Mouse (Mus musculus): Measurements from ENCODE around the gene Lrp5. TPM values are rescaled to one million over a fixed set of nuclear protein-coding genes. Genes with fewer than 3 reads are reported as not detected.

The Lrp5 gene
- polyA plus RNA-seq, 1 experiment from 2014 or later: 2.3 TPM

DNA sequence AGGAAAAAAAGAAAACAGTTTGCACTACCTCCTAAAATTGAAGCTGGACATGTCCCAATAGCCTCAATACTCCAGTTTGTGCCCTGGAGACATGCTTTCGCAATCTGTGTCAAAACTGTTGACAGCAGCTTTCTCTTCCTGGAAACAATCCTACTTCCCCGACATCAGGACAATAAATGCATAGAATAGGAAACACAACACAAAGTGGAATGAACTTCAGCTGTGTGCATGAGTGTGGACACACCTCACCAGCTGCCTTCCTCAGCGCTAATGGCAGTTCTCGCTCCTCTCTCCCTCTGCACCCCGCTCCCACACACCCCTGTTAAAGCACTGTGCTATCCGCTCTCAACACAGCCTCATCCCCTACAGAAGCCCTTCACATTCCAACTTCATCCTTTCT is 123.6 kb downstream of the Lrp5 start:
- no peak overlapping the region for H3K4me2 ChIP-seq (replicated peaks)
- peaks cover 5% of the 10 kb centered on the region; the same call in 1 of the 2 replicates for H3K9me3 ChIP-seq
- 76% methylated on average over 6 of the region's 6 CpGs for WGBS
- ATAC-seq (replicated peaks): no peak
- H3K36me3 ChIP-seq: no peaks in the 10 kb centered on the region
- H3K27ac ChIP-seq (replicated peaks): no peak overlapping the region
- H3K4me1 ChIP-seq: peaks cover 15% of the 10 kb centered on the region
- no peaks in the 10 kb centered on the region for H3K27me3 ChIP-seq
- no peak overlapping the region for H3K9ac ChIP-seq (replicated peaks)
- no peak overlapping the region for H3K4me3 ChIP-seq

DNA sequence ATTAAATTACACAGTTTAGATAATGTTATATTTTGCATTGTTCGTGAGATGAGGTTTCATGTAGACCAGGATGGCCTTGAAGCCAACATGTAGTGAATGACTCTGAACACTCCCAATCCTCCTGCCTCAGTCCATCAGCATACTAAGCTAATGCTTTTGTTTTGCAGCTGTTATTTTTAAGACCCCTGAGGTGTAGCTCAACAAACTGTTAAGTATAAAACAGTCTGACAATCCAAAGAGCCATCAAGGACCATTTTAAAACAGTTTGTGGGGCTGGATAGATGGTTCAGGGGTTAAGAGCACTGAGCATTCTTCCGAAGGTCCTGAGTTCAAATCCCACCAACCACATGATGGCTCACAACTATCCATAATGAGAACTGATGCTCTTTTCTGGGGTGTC is 124.1 kb downstream of the Lrp5 start:
- Histone ChIP-seq H3K36me3 (no peaks in the 10 kb centered on the region), H3K27me3 (no peaks in the 10 kb centered on the region), H3K4me1 (peaks cover 11% of the 10 kb centered on the region), H3K9me3 (peaks cover 5% of the 10 kb centered on the region; the same call in 1 of the 2 replicates), H3K9ac (replicated peaks) (no peak overlapping the region), H3K4me3 (no peak overlapping the region), H3K4me2 (replicated peaks) (no peak overlapping the region), H3K27ac (replicated peaks) (no peak overlapping the region)
- WGBS: 97% methylated on average over 2 of the region's 2 CpGs
- no peak for ATAC-seq (replicated peaks)

DNA sequence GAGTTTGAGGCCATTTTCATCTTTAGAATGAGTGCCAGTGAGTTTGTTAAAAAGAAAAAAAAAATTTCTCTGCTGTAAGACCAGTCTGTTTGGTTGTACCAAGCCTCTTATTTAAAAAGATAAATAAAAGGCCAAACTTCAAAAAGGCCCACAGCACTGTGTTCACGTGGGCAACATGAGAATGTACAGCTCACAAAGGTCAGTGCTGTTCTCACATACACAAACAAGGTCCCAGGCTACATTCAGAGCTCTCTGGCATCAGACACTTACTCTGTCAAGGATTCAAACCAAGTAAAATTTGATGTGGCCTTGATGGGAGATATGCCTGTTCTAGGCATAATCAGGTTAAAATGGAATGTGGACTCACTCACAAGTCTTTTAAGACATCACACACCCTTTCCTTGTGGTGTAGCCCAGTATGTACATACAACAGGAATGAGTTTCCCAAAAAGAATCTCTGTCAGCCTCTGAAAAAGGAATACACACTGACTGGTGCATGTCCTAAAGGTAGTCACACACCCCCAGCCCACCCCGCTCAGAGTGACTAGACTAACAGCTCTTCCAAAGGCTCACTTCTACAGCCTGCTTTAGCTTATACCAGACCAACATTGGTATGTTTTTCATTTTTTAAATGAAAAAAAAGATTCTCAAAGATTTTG is 130.1 kb downstream of the Lrp5 start:
- Histone ChIP-seq H3K4me3 (no peak overlapping the region), H3K9me3 (peaks cover 5% of the 10 kb centered on the region; the same call in 1 of the 2 replicates), H3K27ac (replicated peaks) (no peak overlapping the region), H3K4me2 (replicated peaks) (no peak overlapping the region), H3K9ac (replicated peaks) (no peak overlapping the region), H3K27me3 (no peaks in the 10 kb centered on the region), H3K36me3 (no peaks in the 10 kb centered on the region), H3K4me1 (peaks cover 2% of the 10 kb centered on the region; the same call in 1 of the 2 replicates)
- no peak for ATAC-seq (replicated peaks)
- WGBS: 95% methylated on average over 2 of the region's 2 CpGs

DNA sequence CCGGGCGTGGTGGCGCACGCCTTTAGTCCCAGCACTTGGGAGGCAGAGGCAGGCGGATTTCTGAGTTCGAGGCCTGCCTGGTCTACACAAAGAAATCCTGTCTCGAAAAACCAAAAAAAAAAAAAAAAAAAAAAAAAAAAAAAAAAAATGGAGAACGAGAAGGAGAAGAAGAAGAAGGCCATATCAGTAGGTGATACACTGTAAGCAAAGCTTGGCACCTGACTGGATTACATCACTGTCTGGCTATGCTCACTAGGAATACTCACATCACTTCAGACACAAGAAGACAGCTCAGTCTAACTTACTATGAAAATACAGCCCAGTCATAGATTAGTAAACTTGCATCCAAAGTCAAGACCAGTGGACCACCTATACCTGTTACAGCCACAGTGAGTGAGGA is 131.6 kb downstream of the Lrp5 start:
- 98% methylated on average over 8 of the region's 8 CpGs for WGBS
- Histone ChIP-seq H3K27me3 (no peaks in the 10 kb centered on the region), H3K9me3 (peaks cover 5% of the 10 kb centered on the region; the same call in 1 of the 2 replicates), H3K4me3 (no peak overlapping the region), H3K27ac (replicated peaks) (no peak overlapping the region), H3K36me3 (no peaks in the 10 kb centered on the region), H3K4me2 (replicated peaks) (no peak overlapping the region), H3K9ac (replicated peaks) (no peak overlapping the region), H3K4me1 (peaks cover 2% of the 10 kb centered on the region; the same call in 1 of the 2 replicates)
- ATAC-seq (replicated peaks): no peak

DNA sequence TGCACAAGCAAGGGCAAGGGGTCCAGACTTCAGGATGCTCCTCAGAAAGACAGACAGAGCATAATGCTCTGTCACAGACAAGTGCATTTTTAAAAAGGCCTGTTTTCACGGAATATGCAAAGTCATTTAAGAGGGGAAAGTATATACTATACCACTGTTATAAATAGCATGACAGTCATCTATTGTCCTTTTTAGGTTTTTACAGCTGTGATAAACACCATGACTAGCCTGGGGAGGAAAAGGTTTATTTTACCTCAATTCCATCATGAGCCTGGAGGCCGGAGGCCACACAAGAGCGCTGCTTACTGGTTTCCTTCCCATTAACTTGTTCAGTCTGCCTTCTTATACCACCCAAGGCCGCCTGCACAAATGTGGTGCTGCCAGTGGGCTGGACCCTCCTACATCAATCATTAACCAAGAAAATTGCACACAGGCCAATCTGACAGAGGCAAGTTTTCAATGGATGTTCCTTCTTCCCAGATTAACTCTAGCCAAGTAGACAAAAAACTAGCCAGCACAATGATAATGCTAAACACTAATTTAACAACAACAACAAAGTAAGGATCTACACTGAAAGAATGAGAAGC is 134.7 kb downstream of the Lrp5 start:
- H3K9ac ChIP-seq (replicated peaks): no peak overlapping the region
- no peak overlapping the region for H3K4me3 ChIP-seq
- no peaks in the 10 kb centered on the region for H3K36me3 ChIP-seq
- no peak overlapping the region for H3K4me2 ChIP-seq (replicated peaks)
- H3K27ac ChIP-seq (replicated peaks): no peak overlapping the region
- WGBS: 83% methylated on average over 4 of the region's 4 CpGs
- no peaks in the 10 kb centered on the region for H3K9me3 ChIP-seq
- no peaks in the 10 kb centered on the region for H3K27me3 ChIP-seq
- peaks cover 2% of the 10 kb centered on the region; the same call in 1 of the 2 replicates for H3K4me1 ChIP-seq
- ATAC-seq (replicated peaks): no peak

DNA sequence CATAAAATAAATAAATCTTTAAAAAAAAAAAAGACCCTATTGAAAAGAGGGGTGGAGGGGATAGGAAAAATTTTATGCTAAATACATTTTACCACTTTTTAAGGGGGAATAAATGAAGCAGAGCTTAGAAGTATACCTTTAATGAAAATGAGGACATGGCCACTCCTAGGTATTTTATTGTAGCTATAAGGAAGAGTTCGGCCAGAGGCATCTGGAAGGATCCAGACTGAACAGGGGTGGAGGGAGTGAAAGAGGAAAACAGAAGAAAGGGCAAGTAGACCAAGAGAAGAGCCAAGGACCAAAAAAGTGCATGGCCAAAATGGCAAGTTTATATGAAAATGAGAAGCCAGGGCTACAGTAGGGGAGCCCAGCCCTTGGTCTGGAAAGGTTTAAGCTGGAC is 136.3 kb downstream of the Lrp5 start:
- no peak overlapping the region for H3K27ac ChIP-seq (replicated peaks)
- no peak for ATAC-seq (replicated peaks)
- 94% methylated on average over 1 of the region's 1 CpGs for WGBS

DNA sequence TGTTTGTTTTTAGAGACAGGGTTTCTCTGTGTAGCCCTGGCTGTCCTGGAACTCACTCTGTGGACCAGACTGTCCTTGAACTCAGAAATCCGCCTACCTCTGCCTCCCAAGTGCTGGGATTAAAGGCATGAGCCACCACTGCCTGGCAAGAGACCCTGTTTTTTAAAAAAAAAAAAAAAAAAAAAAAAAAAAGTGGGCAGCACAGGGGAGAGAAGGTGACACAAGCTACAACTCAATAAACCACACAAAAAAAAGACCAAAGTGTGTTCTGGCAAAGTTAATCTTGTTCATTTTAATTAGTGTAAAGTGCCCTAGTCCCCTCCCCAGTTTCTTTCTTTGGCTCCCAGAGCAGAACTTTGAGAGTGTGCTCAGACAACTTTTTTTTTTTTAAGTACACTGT is 137.1 kb downstream of the Lrp5 start:
- Histone ChIP-seq H3K36me3 (no peaks in the 10 kb centered on the region), H3K27ac (replicated peaks) (no peak overlapping the region), H3K4me3 (no peak overlapping the region), H3K9ac (replicated peaks) (no peak overlapping the region), H3K4me1 (peaks cover 11% of the 10 kb centered on the region), H3K27me3 (no peaks in the 10 kb centered on the region), H3K9me3 (no peaks in the 10 kb centered on the region), H3K4me2 (replicated peaks) (no peak overlapping the region)
- WGBS: 88% methylated on average over 1 of the region's 1 CpGs
- no peak for ATAC-seq (replicated peaks)

More for the DNA sequence above, 136.3 kb downstream of the Lrp5 start:
- Histone ChIP-seq H3K36me3 (no peaks in the 10 kb centered on the region), H3K27me3 (no peaks in the 10 kb centered on the region), H3K4me2 (replicated peaks) (no peak overlapping the region), H3K9me3 (no peaks in the 10 kb centered on the region), H3K4me3 (no peak overlapping the region), H3K4me1 (peaks cover 7% of the 10 kb centered on the region; the same call in 1 of the 2 replicates), H3K9ac (replicated peaks) (no peak overlapping the region)

DNA sequence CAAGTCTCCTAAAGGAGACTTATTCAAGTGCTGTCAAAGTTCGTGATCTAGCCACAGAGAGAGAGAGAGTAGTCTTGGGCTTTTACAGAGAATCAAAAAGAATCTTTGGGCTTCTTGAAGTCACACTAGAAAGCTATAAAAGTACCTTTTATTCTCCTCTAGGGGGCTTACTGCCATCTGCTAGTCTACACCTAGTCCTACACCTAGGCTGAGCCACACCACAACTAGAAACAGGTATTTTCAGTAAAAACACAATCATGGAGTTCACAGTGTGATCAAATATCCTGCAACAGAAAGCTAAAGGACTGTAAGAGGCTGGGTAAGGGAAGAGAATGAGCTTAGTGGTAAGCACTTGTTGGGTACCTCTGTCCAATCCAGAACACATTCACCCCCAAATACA is 138.1 kb downstream of the Lrp5 start:
- Histone ChIP-seq H3K36me3 (no peaks in the 10 kb centered on the region; the same call in 1 of the 2 replicates), H3K9me3 (no peaks in the 10 kb centered on the region), H3K4me2 (replicated peaks) (no peak overlapping the region), H3K27me3 (no peaks in the 10 kb centered on the region), H3K27ac (replicated peaks) (no peak overlapping the region), H3K9ac (replicated peaks) (no peak overlapping the region), H3K4me3 (no peak overlapping the region), H3K4me1 (peaks cover 11% of the 10 kb centered on the region)
- 92% methylated on average over 1 of the region's 1 CpGs for WGBS
- ATAC-seq (replicated peaks): no peak

DNA sequence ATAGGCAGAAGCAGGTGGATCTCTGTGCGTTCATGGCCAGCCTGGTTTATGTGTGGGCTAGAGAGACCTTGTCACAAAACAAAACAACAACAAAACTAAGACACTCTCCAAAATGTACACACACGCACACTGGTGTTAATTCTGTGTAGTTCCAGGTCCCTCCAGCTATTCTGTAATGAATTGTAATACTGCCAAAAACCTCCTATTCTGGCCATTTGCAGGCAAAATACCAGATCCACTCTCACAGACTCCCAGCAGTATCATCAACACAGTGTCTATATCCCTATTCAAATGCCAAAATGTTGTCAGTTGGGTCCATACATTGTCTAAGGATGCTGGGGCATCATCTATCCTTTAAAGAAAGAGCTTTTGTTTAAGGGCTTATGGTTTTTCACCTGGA is 141.4 kb downstream of the Lrp5 start:
- no peak for ATAC-seq (replicated peaks)
- H3K27me3 ChIP-seq: no peaks in the 10 kb centered on the region
- 80% methylated on average over 2 of the region's 2 CpGs for WGBS
- no peak overlapping the region for H3K4me3 ChIP-seq
- no peak overlapping the region for H3K9ac ChIP-seq (replicated peaks)
- no peak overlapping the region for H3K27ac ChIP-seq (replicated peaks)
- H3K4me2 ChIP-seq (replicated peaks): no peak overlapping the region
- H3K9me3 ChIP-seq: no peaks in the 10 kb centered on the region
- H3K4me1 ChIP-seq: peaks cover 8% of the 10 kb centered on the region; the same call in 1 of the 2 replicates
- peaks cover 8% of the 10 kb centered on the region; the same call in 1 of the 2 replicates for H3K36me3 ChIP-seq

DNA sequence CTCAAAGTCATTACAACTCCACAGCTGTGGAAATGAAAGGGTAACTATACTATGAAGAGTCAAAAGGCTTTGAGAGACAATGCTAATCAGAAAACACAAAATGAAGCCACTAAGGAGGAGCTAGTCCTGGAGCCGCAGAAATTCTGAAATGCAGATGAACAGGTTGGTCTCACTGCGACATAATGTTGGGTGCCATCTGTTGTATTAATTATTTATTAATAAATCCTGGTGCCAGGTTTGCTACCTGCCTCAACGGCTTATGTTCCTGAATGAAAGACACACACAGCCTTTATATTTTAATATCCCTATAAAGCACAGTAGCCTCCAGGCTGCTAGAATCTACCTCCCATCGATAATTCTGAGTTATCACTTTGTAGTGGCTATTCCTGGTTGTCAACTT is 143.8 kb downstream of the Lrp5 start:
- Histone ChIP-seq H3K4me1 (peaks cover 8% of the 10 kb centered on the region; the same call in 1 of the 2 replicates), H3K4me3 (no peak overlapping the region), H3K9me3 (no peaks in the 10 kb centered on the region), H3K4me2 (replicated peaks) (no peak overlapping the region), H3K36me3 (peaks cover 10% of the 10 kb centered on the region; the same call in 1 of the 2 replicates), H3K27ac (replicated peaks) (no peak overlapping the region), H3K9ac (replicated peaks) (no peak overlapping the region), H3K27me3 (no peaks in the 10 kb centered on the region)
- WGBS: 89% methylated on average over 4 of the region's 4 CpGs
- ATAC-seq (replicated peaks): no peak

DNA sequence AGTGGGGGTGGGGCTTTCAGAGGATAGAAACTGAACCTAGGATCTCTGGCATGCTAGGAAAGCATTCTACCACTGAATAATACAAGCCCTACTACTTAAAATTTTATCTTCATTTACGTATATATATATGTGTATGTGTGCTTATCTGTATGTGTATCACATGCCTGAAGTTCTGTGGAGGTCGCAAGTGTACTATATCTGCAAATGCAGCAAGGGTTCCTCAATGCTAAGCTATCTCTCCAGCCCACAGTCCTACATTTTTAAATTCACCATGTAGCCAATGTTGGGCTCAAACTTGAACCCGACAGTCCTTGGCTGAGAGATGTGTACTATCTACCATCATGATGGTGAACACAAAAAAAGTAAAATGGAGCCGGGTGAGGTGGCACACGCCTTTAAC is 145.4 kb downstream of the Lrp5 start:
- no peaks in the 10 kb centered on the region for H3K27me3 ChIP-seq
- ATAC-seq (replicated peaks): no peak
- peaks cover 10% of the 10 kb centered on the region; the same call in 1 of the 2 replicates for H3K36me3 ChIP-seq
- H3K9ac ChIP-seq (replicated peaks): no peak overlapping the region
- WGBS: 96% methylated on average over 5 of the region's 5 CpGs
- no peaks in the 10 kb centered on the region for H3K9me3 ChIP-seq
- H3K4me1 ChIP-seq: peaks cover 8% of the 10 kb centered on the region; the same call in 1 of the 2 replicates
- H3K4me3 ChIP-seq: no peak overlapping the region
- no peak overlapping the region for H3K27ac ChIP-seq (replicated peaks)
- no peak overlapping the region for H3K4me2 ChIP-seq (replicated peaks)

DNA sequence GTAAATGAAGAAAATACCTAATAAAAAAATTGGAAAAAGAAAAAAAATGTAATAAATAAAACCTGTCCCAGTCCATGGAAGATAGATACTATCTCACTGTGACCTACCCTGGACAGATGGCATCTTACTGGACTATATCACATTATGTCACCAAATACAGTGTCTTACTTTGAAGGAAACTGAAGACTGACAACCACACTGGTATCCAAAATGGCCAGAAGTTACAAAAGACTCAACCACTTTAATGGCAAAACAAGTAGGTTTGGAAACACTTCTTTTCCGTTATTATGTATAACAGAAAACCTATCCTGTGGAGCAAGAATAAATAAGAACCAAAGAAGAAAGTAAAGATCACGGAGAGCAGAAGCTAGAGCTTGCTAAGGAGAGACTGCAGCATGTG is 146.1 kb downstream of the Lrp5 start:
- Histone ChIP-seq H3K4me1 (peaks cover 5% of the 10 kb centered on the region; the same call in 1 of the 2 replicates), H3K36me3 (peaks cover 10% of the 10 kb centered on the region; the same call in 1 of the 2 replicates), H3K27me3 (no peaks in the 10 kb centered on the region), H3K9me3 (no peaks in the 10 kb centered on the region), H3K4me2 (replicated peaks) (no peak overlapping the region), H3K27ac (replicated peaks) (no peak overlapping the region), H3K4me3 (no peak overlapping the region), H3K9ac (replicated peaks) (no peak overlapping the region)
- WGBS: 95% methylated on average over 2 of the region's 2 CpGs
- no peak for ATAC-seq (replicated peaks)

Data from forebrain, embryonic 15.5 days (tissue).